Mouse (Mus musculus) heart, embryonic 12.5 days (tissue): ENCODE results near the gene Plcg2. TPM values are rescaled to one million over a fixed set of nuclear protein-coding genes. Genes with fewer than 3 reads are reported as not detected.

ENCODE experiments used
- ATAC-seq: fragments of 200-750 bp; cut with Nextera tagmentation; 2 replicates; pipeline ENCODE4 v1.8.0; 2017; ENCODE audit warnings: moderate TSS enrichment, moderate library complexity; ENCODE audit not compliant: insufficient number of reproducible peaks, low FRiP score
- H3K27ac ChIP-seq: fragments of 300-500 bp; sonication (generic); 2 replicates; pipeline ENCODE4 v1.5.1; 2016; ENCODE audit warnings: mild to moderate bottlenecking, moderate library complexity; ENCODE audit not compliant: poor library complexity, severe bottlenecking
- H3K27me3 ChIP-seq: fragments of 300-500 bp; sonication (generic); replicated peaks from 2 replicates; pipeline ENCODE4 v1.6.1; 2016; ENCODE audit warnings: mild to moderate bottlenecking, moderate library complexity
- H3K36me3 ChIP-seq: fragments of 300-500 bp; sonication (generic); 2 replicates; pipeline ENCODE4 v1.6.1; 2016; ENCODE audit warnings: mild to moderate bottlenecking, moderate library complexity
- H3K4me1 ChIP-seq: fragments of 300-500 bp; sonication (generic); replicated peaks from 2 replicates; pipeline ENCODE4 v1.6.1; 2016; ENCODE audit warnings: mild to moderate bottlenecking
- H3K4me2 ChIP-seq: fragments of 300-500 bp; sonication (generic); 2 replicates; pipeline ENCODE4 v1.6.1; 2016; ENCODE audit warnings: mild to moderate bottlenecking, moderate library complexity
- H3K4me3 ChIP-seq: fragments of 300-500 bp; sonication (generic); 2 replicates; pipeline ENCODE4 v1.5.1; 2016; ENCODE audit warnings: mild to moderate bottlenecking
- H3K9ac ChIP-seq: fragments of 300-500 bp; sonication (generic); 2 replicates; pipeline ENCODE4 v1.6.1; 2016; ENCODE audit warnings: mild to moderate bottlenecking, moderate library complexity
- H3K9me3 ChIP-seq: fragments of 300-500 bp; sonication (generic); replicated peaks from 2 replicates; pipeline ENCODE4 v1.6.1; 2016; ENCODE audit warnings: mild to moderate bottlenecking, moderate library complexity
- WGBS: fragments of 180-500 bp; shearing (Covaris S2); methylation state at CpG from one replicate; pipeline ENCODE4 v1.1.7; 2016; 5-methylcytosine and 5-hydroxymethylcytosine counted together
- polyA plus RNA-seq: library from polyadenylated mRNA; unstranded; fragments of >200 nt; fragmentation: Nextera tagmentation; extraction: Ambion mirVana; gene quantifications from 2 replicates; pipeline ENCODE4 v1.2.1, GENCODE M21; 2016

The Plcg2 gene
- 8.4 and 9.2 TPM in 2 replicates for polyA plus RNA-seq

- Histone ChIP-seq H3K4me3 (peak within 1 kb of the TSS; percentile 62), H3K4me2 (peak within 1 kb of the TSS; percentile 95), H3K9ac (peak within 1 kb of the TSS; percentile 79), H3K4me1 (peaks cover 26% of the 10 kb centered on the region), H3K9me3 (no peaks in the 10 kb centered on the region), H3K36me3 (no peaks in the 10 kb centered on the region), H3K27me3 (peaks cover 18% of the 10 kb centered on the region), H3K27ac (no peak within 1 kb of the TSS)
- WGBS = under 1% methylated on average over 62 of the region's 62 CpGs
- peak; percentile 59 for ATAC-seq
These were observed at the start of gene Plcg2 for GRCm38 (mm10) chr8:117498179-117498914. Plcg2 (plus strand) TSS chr8:117498291.

DNA sequence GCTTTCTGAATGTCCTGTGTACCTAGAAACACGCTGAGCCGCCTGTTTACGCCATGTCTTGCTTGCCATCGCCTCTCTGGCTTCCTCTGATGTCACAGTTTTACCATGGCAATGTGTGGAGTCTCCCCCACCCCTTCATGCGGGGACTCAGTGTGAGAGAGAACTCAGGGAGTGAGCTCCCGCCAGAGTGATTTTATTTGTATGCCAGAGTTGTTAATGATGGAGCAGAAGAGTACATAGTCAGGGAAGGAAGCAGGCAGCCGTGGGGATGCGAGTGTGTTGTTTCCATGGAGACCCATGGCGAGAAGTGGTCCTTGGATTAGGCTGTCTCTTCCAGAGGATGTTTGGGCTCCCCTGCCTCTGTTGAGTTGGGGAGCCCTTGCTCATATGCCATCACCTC lies 47.0 kb upstream of the Plcg2 start:
- WGBS = 83% methylated on average over 9 of the region's 9 CpGs
- Histone ChIP-seq H3K4me1 (no peaks in the 10 kb centered on the region), H3K4me2 (no peak overlapping the region), H3K4me3 (no peak overlapping the region), H3K27ac (no peak overlapping the region), H3K27me3 (no peaks in the 10 kb centered on the region), H3K9me3 (no peaks in the 10 kb centered on the region), H3K9ac (no peak overlapping the region), H3K36me3 (peaks cover 89% of the 10 kb centered on the region)
- ATAC-seq = no peak

- H3K27me3 ChIP-seq = no peaks in the 10 kb centered on the region
- H3K4me1 ChIP-seq = peaks cover 4% of the 10 kb centered on the region; the same call in 1 of the 2 replicates
- no peak overlapping the region for H3K4me2 ChIP-seq
- H3K27ac ChIP-seq = no peak overlapping the region
- 84% methylated on average over 6 of the region's 6 CpGs for WGBS
- H3K9me3 ChIP-seq = no peaks in the 10 kb centered on the region
- peaks cover 89% of the 10 kb centered on the region for H3K36me3 ChIP-seq
- no peak for ATAC-seq
- H3K4me3 ChIP-seq = no peak overlapping the region
- H3K9ac ChIP-seq = no peak overlapping the region
These were observed 44.1 kb upstream of the Plcg2 start for GRCm38 (mm10) chr8:117453974-117454373.

DNA sequence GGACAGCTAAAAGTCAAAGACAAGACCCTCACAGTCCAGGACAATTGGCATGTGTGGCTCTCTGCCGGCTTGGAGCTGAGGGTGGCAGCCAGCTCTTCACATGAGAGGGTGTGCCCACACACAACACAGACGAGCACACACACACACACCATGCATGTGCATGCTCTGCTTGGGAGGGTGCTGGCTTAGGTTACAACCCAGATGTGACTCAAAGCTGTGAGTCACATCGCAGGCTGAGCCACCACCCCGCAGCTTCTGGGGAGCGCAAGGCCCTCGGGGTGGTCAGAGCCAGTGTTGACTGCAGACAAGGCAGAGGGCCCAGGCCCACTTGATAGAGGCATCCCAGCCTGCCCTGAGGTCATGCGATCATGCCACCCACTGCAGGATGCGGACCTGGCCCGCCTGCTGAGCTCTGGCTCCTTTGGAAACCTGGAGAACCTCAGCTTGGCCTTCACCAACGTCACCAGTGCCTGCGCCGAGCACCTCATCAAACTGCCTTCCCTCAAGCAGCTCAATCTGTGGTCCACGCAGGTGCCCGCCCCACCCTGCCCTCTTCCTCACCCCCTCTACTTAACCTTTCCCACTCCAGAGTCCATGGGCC lies 43.5 kb upstream of the Plcg2 start:
- Histone ChIP-seq H3K36me3 (peaks cover 91% of the 10 kb centered on the region), H3K4me3 (no peak overlapping the region), H3K9me3 (no peaks in the 10 kb centered on the region), H3K4me1 (peaks cover 4% of the 10 kb centered on the region; the same call in 1 of the 2 replicates), H3K4me2 (no peak overlapping the region), H3K27ac (no peak overlapping the region), H3K27me3 (no peaks in the 10 kb centered on the region), H3K9ac (no peak overlapping the region)
- WGBS = 89% methylated on average over 14 of the region's 14 CpGs
- no peak for ATAC-seq

- H3K4me1 ChIP-seq = peaks cover 4% of the 10 kb centered on the region; the same call in 1 of the 2 replicates
- ATAC-seq = no peak
- H3K9ac ChIP-seq = no peak overlapping the region
- WGBS = 90% methylated on average over 6 of the region's 6 CpGs
- H3K4me3 ChIP-seq = no peak overlapping the region
- no peak overlapping the region for H3K27ac ChIP-seq
- H3K36me3 ChIP-seq = peaks cover 89% of the 10 kb centered on the region
- no peaks in the 10 kb centered on the region for H3K9me3 ChIP-seq
- no peaks in the 10 kb centered on the region for H3K27me3 ChIP-seq
- no peak overlapping the region for H3K4me2 ChIP-seq
These were observed 42.4 kb upstream of the Plcg2 start for GRCm38 (mm10) chr8:117455701-117456100.

- no peaks in the 10 kb centered on the region for H3K9me3 ChIP-seq
- 68% methylated on average over 5 of the region's 5 CpGs for WGBS
These were observed 39.7 kb upstream of the Plcg2 start for GRCm38 (mm10) chr8:117458440-117458839.

DNA sequence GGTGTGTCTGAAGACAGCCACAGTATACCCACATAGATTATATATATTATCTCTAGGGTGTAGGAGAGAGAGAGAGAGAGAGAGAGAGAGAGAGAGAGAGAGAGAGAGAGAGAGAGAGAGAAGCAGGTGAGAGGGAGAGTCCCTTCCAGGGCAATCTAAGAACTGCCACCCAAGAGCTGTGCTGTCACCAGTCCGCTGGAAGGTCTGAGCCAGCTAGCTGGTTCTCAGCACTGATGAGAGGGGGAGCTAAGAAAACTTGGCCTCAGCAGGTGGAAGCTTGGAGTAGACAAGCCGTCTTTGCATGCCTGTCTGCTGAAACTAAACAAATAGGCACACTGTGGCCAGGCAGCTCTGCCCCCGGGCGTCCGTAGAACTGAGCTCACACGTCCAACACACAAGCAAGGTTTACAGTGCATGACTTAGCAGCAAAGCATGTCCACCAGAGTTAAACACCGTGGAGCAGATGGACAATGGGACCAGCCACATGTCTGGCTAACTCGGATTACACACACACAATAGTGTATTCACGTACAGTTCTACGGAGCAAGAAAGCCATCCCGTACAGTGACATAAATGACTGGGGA lies 35.3 kb upstream of the Plcg2 start:
- 82% methylated on average over 11 of the region's 11 CpGs for WGBS
- no peak for ATAC-seq

More at GRCm38 (mm10) chr8:117458440-117458839, 39.7 kb upstream of the Plcg2 start:
- Histone ChIP-seq H3K27ac (no peak overlapping the region), H3K4me2 (no peak overlapping the region), H3K4me1 (peaks cover 4% of the 10 kb centered on the region; the same call in 1 of the 2 replicates), H3K27me3 (no peaks in the 10 kb centered on the region), H3K9ac (no peak overlapping the region), H3K36me3 (peaks cover 70% of the 10 kb centered on the region), H3K4me3 (no peak overlapping the region)
- ATAC-seq = no peak

DNA sequence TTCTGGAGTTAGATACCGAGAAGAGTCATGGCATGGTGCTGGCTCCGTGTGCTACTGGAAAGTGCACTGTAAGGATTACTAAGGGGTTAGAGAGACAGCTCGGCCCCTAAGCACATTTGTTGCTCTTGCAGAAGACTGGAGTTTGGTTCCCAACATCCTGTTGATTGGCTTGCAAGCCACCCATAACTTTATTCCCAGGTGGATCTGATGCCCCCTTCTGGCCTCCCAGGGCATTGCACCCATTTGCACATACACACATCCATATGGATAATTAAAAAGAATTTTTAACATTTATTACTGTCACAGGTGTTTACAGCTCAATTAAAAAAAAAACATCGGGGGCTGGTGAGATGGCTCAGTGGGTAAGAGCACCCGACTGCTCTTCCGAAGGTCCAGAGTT lies 33.6 kb upstream of the Plcg2 start:
- 93% methylated on average over 6 of the region's 6 CpGs for WGBS

More for the DNA sequence above, 35.3 kb upstream of the Plcg2 start:
- Histone ChIP-seq H3K4me1 (0 out of 2 replicates have a peak, but pooled peaks cover 4% of the 10 kb centered on the region), H3K4me2 (no peak overlapping the region), H3K9me3 (peaks cover 3% of the 10 kb centered on the region; the same call in 1 of the 2 replicates), H3K27me3 (no peaks in the 10 kb centered on the region), H3K9ac (no peak overlapping the region), H3K36me3 (peaks cover 30% of the 10 kb centered on the region), H3K27ac (no peak overlapping the region), H3K4me3 (no peak overlapping the region)

DNA sequence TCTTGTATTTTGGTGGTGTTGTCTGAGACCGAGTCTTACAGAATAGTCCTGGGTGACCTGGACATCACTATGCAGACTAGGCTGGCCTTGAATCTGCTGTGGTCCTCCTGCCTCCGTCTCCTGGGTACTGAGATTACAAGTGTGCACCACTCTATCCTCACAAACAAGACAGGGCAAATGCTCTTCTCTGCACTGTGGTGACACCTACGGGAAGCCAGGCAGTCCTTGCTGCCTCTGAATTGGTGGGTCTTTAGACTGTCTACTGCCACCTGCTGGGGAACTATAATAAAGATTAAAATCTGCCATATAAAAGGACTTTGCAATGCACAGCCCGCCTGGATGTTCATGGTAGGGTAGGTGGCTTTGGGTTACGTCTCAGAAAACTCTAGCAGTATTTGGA lies 32.8 kb upstream of the Plcg2 start:
- Histone ChIP-seq H3K4me2 (no peak overlapping the region), H3K36me3 (peaks cover 9% of the 10 kb centered on the region; the same call in 1 of the 2 replicates), H3K4me3 (no peak overlapping the region), H3K27ac (no peak overlapping the region), H3K9ac (no peak overlapping the region), H3K9me3 (peaks cover 3% of the 10 kb centered on the region; the same call in 1 of the 2 replicates), H3K4me1 (peaks cover 8% of the 10 kb centered on the region), H3K27me3 (no peaks in the 10 kb centered on the region)
- ATAC-seq = no peak
- 38% methylated on average over 5 of the region's 5 CpGs for WGBS

More for the DNA sequence above, 33.6 kb upstream of the Plcg2 start:
- Histone ChIP-seq H3K4me1 (peaks cover 1% of the 10 kb centered on the region), H3K9ac (no peak overlapping the region), H3K36me3 (peaks cover 15% of the 10 kb centered on the region), H3K27ac (no peak overlapping the region), H3K9me3 (peaks cover 3% of the 10 kb centered on the region; the same call in 1 of the 2 replicates), H3K27me3 (no peaks in the 10 kb centered on the region), H3K4me3 (no peak overlapping the region), H3K4me2 (no peak overlapping the region)
- ATAC-seq = no peak

DNA sequence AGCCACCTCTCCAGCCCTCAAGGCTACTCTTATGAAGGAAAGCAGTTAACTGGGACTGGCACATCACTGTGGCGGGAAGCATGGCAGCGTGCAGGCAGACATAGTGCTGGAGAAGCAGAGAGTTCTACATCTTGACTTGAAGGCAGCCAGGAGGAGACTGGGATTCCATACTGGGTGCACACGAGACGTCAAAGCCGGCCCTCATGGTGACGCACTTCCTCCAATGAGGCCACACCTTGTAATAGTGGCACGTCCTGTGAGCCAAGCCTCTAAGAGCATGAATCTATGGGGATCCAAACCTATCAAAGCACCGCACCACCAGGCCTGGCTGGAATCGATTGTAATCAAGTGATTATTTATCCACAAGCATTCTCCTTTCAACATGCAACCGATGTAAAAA lies 30.6 kb upstream of the Plcg2 start:
- H3K36me3 ChIP-seq = no peaks in the 10 kb centered on the region
- 75% methylated on average over 10 of the region's 10 CpGs for WGBS
- ATAC-seq = no peak
- no peak overlapping the region for H3K27ac ChIP-seq
- H3K9me3 ChIP-seq = peaks cover 3% of the 10 kb centered on the region; the same call in 1 of the 2 replicates
- no peak overlapping the region for H3K9ac ChIP-seq
- H3K4me2 ChIP-seq = no peak overlapping the region
- H3K4me3 ChIP-seq = no peak overlapping the region
- H3K4me1 ChIP-seq = peaks cover 15% of the 10 kb centered on the region
- no peaks in the 10 kb centered on the region for H3K27me3 ChIP-seq
